49 mouse cellular contexts compared by ENCODE assay signal in genomic region chr8:105400016-105400415, GRCm38 (mm10). TPM values are rescaled to one million over a fixed set of nuclear protein-coding genes. Genes with fewer than 3 reads are reported as not detected.
"Had no signal": no experiment of that assay in that cellular context is flagged by ENCODE, and none has a peak within 500 bp of the region (broad histone marks: within the 10 kb centered on the region; RNA-seq: fewer than 3 reads in every experiment).

No protein-coding gene starts in this region.

- H3K4me2 ChIP-seq: heart, embryonic 11.5 days; heart, embryonic 12.5 days; heart, embryonic 13.5 days; heart, embryonic 15.5 days; hindbrain, embryonic 12.5 days; hindbrain, embryonic 13.5 days; hindbrain, embryonic 14.5 days; hindbrain, embryonic 15.5 days; intestine, embryonic 15.5 days; kidney, embryonic 15.5 days had no signal

- H3K4me3 ChIP-seq: heart, embryonic 12.5 days; heart, embryonic 13.5 days; heart, embryonic 15.5 days; hindbrain, embryonic 10.5 days; hindbrain, embryonic 12.5 days; hindbrain, embryonic 13.5 days; hindbrain, embryonic 15.5 days; intestine, embryonic 15.5 days; kidney, embryonic 15.5 days; layer of hippocampus, adult 2 months had no signal

- H3K4me1 ChIP-seq: heart, embryonic 12.5 days; heart, embryonic 13.5 days; heart, embryonic 15.5 days; hindbrain, embryonic 12.5 days; hindbrain, embryonic 15.5 days; intestine, embryonic 15.5 days had no signal

- H3K27ac ChIP-seq: heart, embryonic 13.5 days; heart, embryonic 15.5 days; hindbrain, embryonic 10.5 days; hindbrain, embryonic 12.5 days; hindbrain, embryonic 13.5 days; hindbrain, embryonic 14.5 days; hindbrain, embryonic 15.5 days; hindbrain, postnatal 0 days; intestine, embryonic 15.5 days; kidney, embryonic 15.5 days; kidney, postnatal 0 days; layer of hippocampus, adult 2 months had no signal

- H3K27me3 ChIP-seq: hindbrain, embryonic 12.5 days; hindbrain, embryonic 13.5 days; hindbrain, embryonic 15.5 days; intestine, embryonic 15.5 days; kidney, embryonic 15.5 days had no signal

- H3K36me3 ChIP-seq: heart, embryonic 12.5 days; heart, embryonic 13.5 days; heart, embryonic 15.5 days; hindbrain, embryonic 10.5 days; hindbrain, embryonic 12.5 days; hindbrain, embryonic 13.5 days; hindbrain, embryonic 15.5 days; intestine, embryonic 15.5 days; kidney, embryonic 15.5 days had no signal

- DNase-seq: heart, postnatal 10 days; heart, postnatal 14 days; heart, postnatal 36 days; heart, postnatal 4 days; kidney, adult 11 months; kidney, adult 18-20 months; kidney, adult 2 months; kidney, adult 8-10 months; kidney, adult 9 months; kidney, postnatal 10 days; kidney, postnatal 14 days; kidney, postnatal 25 days; kidney, postnatal 36 days; kidney, postnatal 4 days; layer of hippocampus, adult 9-11 months; layer of hippocampus, postnatal 36 days had no signal

- H3K9me3 ChIP-seq: heart, embryonic 13.5 days; heart, embryonic 15.5 days; hindbrain, embryonic 13.5 days; hindbrain, embryonic 15.5 days; intestine, embryonic 15.5 days; kidney, embryonic 15.5 days had no signal

RNA-seq across cellular contexts. Expression of gene Kctd19, which starts 13.3 kb away (rescaled TPM):
- total RNA-seq: heart, postnatal 14 days; heart, postnatal 4 days; hematopoietic stem cell, adult 5-6 weeks; layer of hippocampus, adult 18-20 months; layer of hippocampus, adult 2 months; layer of hippocampus, adult 8-10 months; layer of hippocampus, postnatal 10 days; layer of hippocampus, postnatal 14 days; layer of hippocampus, postnatal 25 days; layer of hippocampus, postnatal 36 days; left cerebral cortex, adult 18-20 months had no signal
- polyA plus RNA-seq: heart, embryonic 11.5 days; heart, embryonic 12.5 days; heart, embryonic 13.5 days; heart, embryonic 14.5 days; heart, postnatal 0 days; hindbrain, embryonic 11.5 days; hindbrain, embryonic 12.5 days; hindbrain, embryonic 13.5 days; hindbrain, embryonic 14.5 days; hindbrain, embryonic 15.5 days; hindbrain, embryonic 16.5 days; inflammation-experienced regulatory T-cells, adult 6 months; intestine, embryonic 14.5 days; intestine, embryonic 15.5 days; intestine, embryonic 16.5 days; kidney, embryonic 14.5 days; kidney, embryonic 15.5 days; kidney, embryonic 16.5 days; kidney, postnatal 0 days; large intestine, adult 2 months had no signal

RNA-seq across cellular contexts. Expression of gene Lrrc36, which starts 13.4 kb away (rescaled TPM):
- polyA plus RNA-seq: heart, embryonic 11.5 days; inflammation-experienced regulatory T-cells, adult 6 months; kidney, embryonic 14.5 days had no signal

RNA-seq across cellular contexts. Expression of gene Plekhg4, which starts 26.9 kb away (rescaled TPM):
- total RNA-seq: heart, adult 8-10 months; heart, postnatal 14 days; heart, postnatal 25 days; heart, postnatal 36 days; hematopoietic stem cell, adult 5-6 weeks had no signal
- polyA plus RNA-seq: heart, embryonic 12.5 days had no signal
